Mouse (Mus musculus) olfactory bulb, adult 2 months (tissue): ENCODE results near the gene Nadsyn1. TPM values are rescaled to one million over a fixed set of nuclear protein-coding genes. Genes with fewer than 3 reads are reported as not detected.

Experiments used
- H3K27ac ChIP-seq: fragments of 200-500 bp; 2 replicates; pipeline ENCODE4 v1.5.1; 2012; ENCODE audit warnings: low read depth, low read length; ENCODE audit not compliant: insufficient read depth
- H3K4me1 ChIP-seq: fragments of 200-500 bp; 2 replicates; pipeline ENCODE4 v1.6.1; 2012; ENCODE audit warnings: low read length; ENCODE audit not compliant: control insufficient read depth, insufficient read depth
- H3K4me3 ChIP-seq: fragments of 200-500 bp; 2 replicates; pipeline ENCODE4 v1.5.1; 2012; ENCODE audit warnings: mild to moderate bottlenecking, low read depth, low read length, moderate library complexity; ENCODE audit not compliant: insufficient read depth
- CTCF ChIP-seq: fragments of 200-500 bp; IDR thresholded peaks from 2 replicates; pipeline ENCODE4 v1.5.1; 2012; ENCODE audit warnings: low read depth, mild to moderate bottlenecking, low read length, moderate library complexity; ENCODE audit not compliant: insufficient read depth
- POLR2A ChIP-seq: fragments of 200-500 bp; IDR thresholded peaks from 2 replicates; pipeline ENCODE4 v1.6.1; 2012; ENCODE audit warnings: mild to moderate bottlenecking, low read depth, low read length, moderate library complexity; ENCODE audit not compliant: insufficient read depth
- WGBS: fragments of 180-500 bp; shearing (Covaris S2); methylation state at CpG from one replicate; pipeline ENCODE4 v1.1.7; 2018; 5-methylcytosine and 5-hydroxymethylcytosine counted together
- polyA plus RNA-seq: library from polyadenylated mRNA; stranded (reverse); fragments of >200 nt; gene quantifications from 2 replicates; pipeline ENCODE4 v1.2.4, GENCODE M21; 2012; ENCODE audit warnings: low replicate concordance; ENCODE audit not compliant: missing spikeins, insufficient read depth, insufficient read length

The Nadsyn1 gene
- polyA plus RNA-seq, 1 experiment = not detected

DNA sequence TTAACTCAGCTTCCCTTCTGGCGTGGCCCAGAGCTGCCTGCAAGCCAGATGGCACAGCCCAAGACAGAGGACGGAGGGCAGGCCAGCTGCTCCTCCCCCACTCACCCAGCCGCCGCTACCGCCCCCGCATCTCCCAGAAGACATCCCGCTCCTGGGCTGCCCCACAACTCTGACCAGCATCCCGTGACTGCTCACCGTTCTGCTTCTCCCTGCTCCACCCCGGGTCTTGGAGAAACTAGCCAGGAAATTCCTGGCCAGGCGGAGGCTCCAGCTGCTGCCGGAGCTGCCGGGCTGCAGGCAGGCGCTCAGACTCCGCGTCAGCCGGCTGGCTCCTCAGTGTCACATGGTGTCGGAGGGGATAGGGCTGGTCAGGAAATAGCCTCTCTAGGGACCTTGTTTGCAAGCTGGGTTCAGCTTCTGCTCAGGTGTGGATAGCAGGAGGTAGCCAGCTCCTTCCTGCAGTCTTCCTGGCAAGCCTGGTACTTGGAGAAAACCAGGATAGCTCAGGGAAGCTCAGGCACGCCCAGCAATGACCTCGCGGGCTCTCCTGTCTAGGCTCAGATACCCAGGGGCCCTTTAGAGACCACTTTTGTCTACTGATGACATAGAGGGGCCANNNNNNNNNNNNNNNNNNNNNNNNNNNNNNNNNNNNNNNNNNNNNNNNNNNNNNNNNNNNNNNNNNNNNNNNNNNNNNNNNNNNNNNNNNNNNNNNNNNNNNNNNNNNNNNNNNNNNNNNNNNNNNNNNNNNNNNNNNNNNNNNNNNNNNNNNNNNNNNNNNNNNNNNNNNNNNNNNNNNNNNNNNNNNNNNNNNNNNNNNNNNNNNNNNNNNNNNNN, 38.4 kb downstream of the Nadsyn1 start, which contains the start of gene Mrgpre:
Mrgpre (minus strand) TSS at position 505 of the 834 bp plus-strand sequence.
- TF ChIP-seq POLR2A (peak; percentile 58), CTCF (no peak)
- no peak within 1 kb of the TSS for H3K27ac ChIP-seq
- peaks cover 19% of the 10 kb centered on the region for H3K4me1 ChIP-seq
- WGBS = 4% methylated on average over 21 of the region's 21 CpGs
- peak within 1 kb of the TSS; percentile 57 for H3K4me3 ChIP-seq

DNA sequence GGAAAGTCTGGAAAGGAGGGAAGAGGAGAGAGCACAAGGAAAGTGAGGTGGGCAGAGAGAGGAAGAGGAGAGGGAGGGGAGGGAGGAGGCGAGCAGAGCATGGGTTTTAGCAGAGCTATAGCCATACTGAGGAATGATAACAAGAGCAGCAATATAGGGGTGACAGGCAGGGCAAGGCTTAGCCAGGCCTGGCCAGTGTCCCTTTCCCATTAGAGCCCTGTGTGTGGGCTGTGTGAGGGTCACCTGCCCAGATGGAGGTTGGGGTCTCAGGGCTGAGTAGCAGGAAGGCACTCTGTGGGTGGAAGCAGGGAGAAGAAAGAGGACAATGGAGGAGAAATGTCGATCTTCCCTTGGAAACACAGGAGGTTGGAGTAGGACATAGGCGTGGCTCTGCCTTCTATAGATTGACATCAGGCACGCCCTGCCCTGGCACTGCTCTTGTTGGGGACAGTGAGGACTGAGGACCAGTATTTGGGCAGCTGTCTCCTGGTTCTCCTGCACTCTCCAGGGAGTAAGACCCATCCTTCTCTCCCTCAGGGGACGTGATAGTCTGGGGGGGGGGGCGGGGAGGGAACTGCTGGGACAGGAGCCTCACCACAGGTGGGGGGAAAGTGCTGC, 39.2 kb downstream of the Nadsyn1 start:
- H3K4me3 ChIP-seq = peak overlapping the region; percentile 57
- WGBS = 22% methylated on average over 6 of the region's 6 CpGs
- H3K27ac ChIP-seq = no peak overlapping the region
- TF ChIP-seq POLR2A (no peak), CTCF (no peak)
- peaks cover 19% of the 10 kb centered on the region for H3K4me1 ChIP-seq

DNA sequence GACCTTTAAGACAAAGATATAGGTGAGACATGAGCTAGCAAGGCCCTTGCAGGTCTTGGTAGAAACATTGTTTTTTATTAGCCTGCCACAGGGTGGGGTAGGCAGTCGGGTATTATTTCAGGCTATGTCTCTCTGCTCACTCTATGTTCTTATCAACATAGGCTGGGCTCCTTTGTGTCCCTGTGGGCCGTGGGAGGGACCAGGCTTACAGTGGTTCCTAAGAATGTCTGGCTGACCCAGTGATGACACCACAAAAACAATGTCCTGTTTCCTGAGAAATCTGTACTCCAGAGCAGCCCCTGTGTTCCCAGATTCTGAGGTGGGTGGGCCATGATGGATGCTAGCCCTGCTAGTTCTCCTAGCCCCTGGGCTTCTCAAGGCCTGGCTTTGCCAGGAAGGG, 45.3 kb downstream of the Nadsyn1 start:
- WGBS = 74% methylated on average over 2 of the region's 2 CpGs
- no peak for TF ChIP-seq CTCF
- TF ChIP-seq POLR2A = no peak

DNA sequence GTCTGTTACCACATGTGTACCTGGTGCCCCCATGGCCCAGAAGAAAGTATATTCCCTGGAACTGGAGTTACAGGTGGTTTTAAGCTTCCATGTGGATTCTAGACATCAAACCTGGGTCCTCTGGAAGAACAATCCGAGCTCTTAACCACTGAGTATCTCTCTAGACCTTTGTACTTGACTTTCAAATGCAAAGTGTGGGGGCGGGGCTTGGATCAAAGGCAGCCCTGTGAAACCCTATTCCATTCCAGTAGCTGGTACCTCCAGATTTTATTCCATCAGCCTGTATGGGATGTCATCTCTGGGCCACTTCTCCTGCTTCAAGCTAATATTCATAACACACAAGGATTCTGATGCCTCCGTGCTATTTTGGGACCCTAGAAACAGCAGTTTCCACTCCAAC, 46.5 kb downstream of the Nadsyn1 start:
- no peaks in the 10 kb centered on the region for H3K4me1 ChIP-seq
- WGBS = 41% methylated on average over 3 of the region's 3 CpGs
- no peak overlapping the region for H3K4me3 ChIP-seq
- H3K27ac ChIP-seq = no peak overlapping the region
- TF ChIP-seq CTCF (no peak), POLR2A (no peak)

More for the DNA sequence above, 45.3 kb downstream of the Nadsyn1 start:
- H3K27ac ChIP-seq = no peak overlapping the region
- no peaks in the 10 kb centered on the region for H3K4me1 ChIP-seq
- H3K4me3 ChIP-seq = no peak overlapping the region

DNA sequence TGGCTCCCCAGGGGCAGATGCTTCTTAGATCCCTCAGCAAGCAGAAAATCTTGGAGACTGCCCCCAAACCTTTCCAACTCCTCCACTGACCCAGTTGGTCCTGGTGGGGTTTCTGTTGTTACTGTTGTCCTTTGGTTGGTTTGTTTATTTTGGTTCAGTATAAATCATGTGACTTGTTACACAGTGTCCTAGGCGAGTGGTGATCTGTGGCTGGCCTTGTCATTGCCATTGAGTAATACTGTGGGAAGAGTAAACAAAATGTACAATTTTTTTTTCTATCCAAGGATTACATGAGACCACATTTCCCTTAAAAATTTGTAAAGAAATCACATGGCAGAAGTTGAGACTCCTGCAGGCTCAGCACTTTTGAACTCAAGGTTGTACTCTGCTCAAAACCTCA, 53.2 kb downstream of the Nadsyn1 start:
- WGBS = 59% methylated on average over 1 of the region's 1 CpGs
- Histone ChIP-seq H3K4me3 (no peak overlapping the region), H3K27ac (no peak overlapping the region), H3K4me1 (no peaks in the 10 kb centered on the region)
- no peak for TF ChIP-seq POLR2A
- no peak for TF ChIP-seq CTCF

DNA sequence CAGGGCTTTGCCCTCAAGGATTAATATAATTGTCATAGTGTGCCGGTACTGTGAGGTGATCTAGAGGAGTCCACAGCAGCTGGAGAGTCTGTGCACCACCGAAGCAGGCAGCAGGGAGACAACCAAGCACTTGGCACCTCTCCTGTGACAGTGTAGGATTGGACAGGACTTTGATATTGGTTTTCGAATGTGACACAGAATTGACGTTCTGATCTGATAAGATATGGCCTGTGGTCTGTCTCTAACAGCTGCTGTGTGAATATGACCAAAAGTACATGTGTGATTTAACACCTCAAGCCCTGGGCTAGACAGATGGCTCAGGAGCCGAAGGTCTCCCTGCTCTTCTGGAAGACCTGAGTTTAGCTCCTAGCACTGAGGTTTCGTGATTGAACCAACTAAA, 54.4 kb downstream of the Nadsyn1 start:
- H3K4me3 ChIP-seq = no peak overlapping the region
- no peak for TF ChIP-seq CTCF
- no peak for TF ChIP-seq POLR2A
- H3K4me1 ChIP-seq = no peaks in the 10 kb centered on the region
- WGBS = 82% methylated on average over 6 of the region's 6 CpGs
- H3K27ac ChIP-seq = no peak overlapping the region

DNA sequence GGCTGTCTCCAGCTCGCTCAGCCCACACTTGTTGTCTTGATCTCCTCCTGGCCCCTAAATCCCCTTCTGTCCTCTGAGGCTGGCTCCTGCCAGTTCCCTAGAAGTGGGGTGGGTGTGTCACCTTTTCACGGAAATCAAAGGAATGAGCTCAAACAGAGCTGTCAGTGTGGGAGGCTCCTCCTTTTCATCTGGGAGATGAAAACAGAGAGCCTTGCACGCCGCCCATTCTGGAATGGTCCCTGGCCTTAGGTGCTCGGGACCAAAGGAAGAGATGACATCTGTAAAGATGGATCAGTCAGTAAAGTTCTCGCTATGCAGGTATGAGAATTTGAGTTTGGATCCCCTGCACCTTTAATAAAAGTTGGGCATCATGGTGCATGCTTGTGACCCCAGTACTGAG, 55.8 kb downstream of the Nadsyn1 start, which contains the start of gene Mrgprg:
Mrgprg (minus strand) TSS at position 101 of the 400 bp plus-strand sequence.
- Histone ChIP-seq H3K27ac (no peak within 1 kb of the TSS), H3K4me3 (no peak within 1 kb of the TSS), H3K4me1 (no peaks in the 10 kb centered on the region)
- TF ChIP-seq POLR2A = no peak
- no peak for TF ChIP-seq CTCF
- 63% methylated on average over 6 of the region's 6 CpGs for WGBS

DNA sequence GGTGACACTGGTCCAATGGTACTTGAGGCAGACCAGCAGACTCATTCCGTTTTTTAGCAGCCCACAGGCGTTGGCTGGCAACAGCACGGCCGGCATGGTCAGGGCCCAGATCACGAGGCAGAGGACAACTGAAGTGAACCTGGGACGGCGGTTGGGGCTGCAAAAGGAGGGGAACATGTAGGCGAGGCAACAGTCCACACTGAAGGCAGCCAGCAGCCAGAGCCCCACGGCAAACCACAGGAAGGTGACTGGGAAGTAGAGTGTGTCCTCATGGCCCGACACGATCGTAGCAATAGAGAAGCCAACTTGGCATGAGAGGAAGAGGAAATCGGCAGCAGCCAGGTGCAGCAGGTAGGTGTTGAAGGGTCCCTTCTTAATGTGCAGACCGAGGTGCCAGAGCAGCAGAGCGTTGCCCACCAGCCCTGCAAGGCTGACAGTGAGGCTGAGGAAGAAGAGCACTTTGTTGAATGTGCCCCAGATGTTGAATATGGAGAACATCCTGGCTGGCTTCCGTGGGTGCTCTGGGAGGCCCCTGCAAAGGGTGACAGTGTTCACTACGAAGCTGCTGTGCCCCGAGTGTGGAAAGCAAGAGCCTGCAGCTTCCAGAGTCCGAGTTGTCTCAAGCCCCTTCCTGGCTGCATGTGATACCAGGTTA, 57.6 kb downstream of the Nadsyn1 start:
- Histone ChIP-seq H3K27ac (no peak overlapping the region), H3K4me1 (no peaks in the 10 kb centered on the region), H3K4me3 (no peak overlapping the region)
- no peak for TF ChIP-seq CTCF
- 72% methylated on average over 19 of the region's 19 CpGs for WGBS

DNA sequence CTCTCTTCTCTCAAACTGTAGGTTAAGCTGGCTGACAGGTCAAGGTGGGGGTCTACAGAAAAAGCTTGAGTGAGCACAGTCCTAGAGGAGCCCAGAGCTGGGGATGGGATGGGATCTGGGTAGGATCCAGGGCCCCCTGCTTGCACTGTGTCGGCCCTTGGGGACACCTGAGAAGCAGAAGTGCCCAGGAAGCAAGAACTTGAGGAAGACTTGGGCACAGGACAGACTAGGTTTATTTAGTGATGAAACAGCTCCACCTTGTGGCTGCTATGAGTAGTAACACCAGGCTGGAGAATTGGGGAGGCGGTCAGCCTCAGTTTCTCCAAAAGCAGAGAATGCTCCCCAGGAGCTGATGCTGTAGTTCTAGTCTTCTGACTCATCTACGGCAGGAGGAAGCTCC, 58.9 kb downstream of the Nadsyn1 start:
- no peak for TF ChIP-seq CTCF
- no peak for TF ChIP-seq POLR2A
- WGBS = 11% methylated on average over 3 of the region's 3 CpGs
- Histone ChIP-seq H3K27ac (no peak overlapping the region), H3K4me3 (no peak overlapping the region), H3K4me1 (no peaks in the 10 kb centered on the region)
